ENCODE assay signal across 8 mouse cellular contexts in the genomic region with DNA sequence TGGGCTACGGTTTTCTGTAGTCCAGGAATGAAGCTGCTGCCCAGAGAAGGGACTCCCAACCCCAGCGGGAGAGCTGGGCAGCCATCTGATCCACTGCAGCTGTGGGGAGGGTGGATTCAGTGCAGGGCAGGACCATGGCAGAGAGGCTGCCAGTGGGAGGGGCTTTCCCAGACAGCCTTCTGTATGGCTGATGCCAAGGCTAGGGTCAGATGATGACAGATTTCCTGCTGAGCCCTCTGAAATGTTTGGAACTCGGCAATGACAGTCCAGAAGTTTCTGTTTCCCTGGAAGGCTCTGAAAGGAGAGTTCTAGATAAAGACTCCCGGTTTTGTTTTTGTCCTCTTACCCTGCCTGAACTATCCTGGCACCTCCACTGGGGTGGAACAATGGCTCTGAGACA. TPM values are rescaled to one million over a fixed set of nuclear protein-coding genes. Genes with fewer than 3 reads are reported as not detected.
DNase-seq lines count a peak whose midpoint lies in the region; ATAC-seq and TF ChIP-seq lines count a peak whose summit lies in the region.

No protein-coding gene starts in this region.

- H3K9me3 ChIP-seq in G1E (replicated peaks): peaks cover 6% of the 10 kb centered on the region
- 0 out of 2 replicates have a peak, but pooled peaks cover 2% of the 10 kb centered on the region for H3K9me3 ChIP-seq in heart, embryonic 16.5 days (replicated peaks; ENCODE audit: control insufficient read depth, low read length)
- peaks cover 7% of the 10 kb centered on the region for H3K9me3 ChIP-seq in limb, embryonic 13.5 days

- H3K9ac ChIP-seq in heart, embryonic 16.5 days (ENCODE audit: low read length): peak overlapping the region; percentile 71
- no peak overlapping the region for H3K9ac ChIP-seq in limb, embryonic 13.5 days

- H3K4me3 ChIP-seq in G1E (ENCODE audit: low read depth, low read length): peak overlapping the region; percentile 67; the same call in 1 of the 2 replicates
- peak overlapping the region; percentile 2 for H3K4me3 ChIP-seq in heart, embryonic 16.5 days (ENCODE audit: low read length)
- no peak overlapping the region for H3K4me3 ChIP-seq in limb, embryonic 13.5 days

- H3K27ac ChIP-seq in heart, embryonic 16.5 days (ENCODE audit: low read length): peak overlapping the region; percentile 96
- H3K27ac ChIP-seq in limb, embryonic 13.5 days: peak overlapping the region; percentile 28; the same call in 1 of the 2 replicates

- no peak for TF ChIP-seq CTCF in G1E (IDR thresholded peaks at IDR 0.05; ENCODE audit: low read depth, low read length)

- DNase-seq in cerebellum, adult 11 months: peak; percentile 12
- peak; percentile 57 for DNase-seq in G1E (ENCODE audit: low spot score)
- DNase-seq in cerebellum, postnatal 14 days: peak; percentile 37 to 48
- DNase-seq in retina, postnatal 1 day: peak; percentile 50
- no peak for DNase-seq in right cerebral cortex, postnatal 36 days (ENCODE audit: low spot score in 2 of 2)

- no peak for ATAC-seq in cerebellum, adult (ENCODE audit: insufficient number of reproducible peaks, low FRiP score, low TSS enrichment)
- no peak for ATAC-seq in G1E (ENCODE audit: extremely low read depth, insufficient number of reproducible peaks, low FRiP score, poor library complexity, severe bottlenecking)
- ATAC-seq in heart, embryonic 16.5 days (replicated peaks; ENCODE audit: extremely low read depth, insufficient read depth, low FRiP score): peak; percentile 73
- no peak for ATAC-seq in limb, embryonic 13.5 days (ENCODE audit: low FRiP score, low read depth)

- peaks cover 32% of the 10 kb centered on the region for H3K36me3 ChIP-seq in G1E (replicated peaks)
- peaks cover 12% of the 10 kb centered on the region for H3K36me3 ChIP-seq in heart, embryonic 16.5 days (ENCODE audit: control insufficient read depth, insufficient read depth)
- H3K36me3 ChIP-seq in limb, embryonic 13.5 days: peaks cover 34% of the 10 kb centered on the region

- peak overlapping the region; percentile 57 for H3K4me2 ChIP-seq in heart, embryonic 16.5 days (ENCODE audit: low read depth, low read length)
- no peak overlapping the region for H3K4me2 ChIP-seq in limb, embryonic 13.5 days (replicated peaks)

- no peaks in the 10 kb centered on the region for H3K27me3 ChIP-seq in G1E (ENCODE audit: insufficient read depth, low read length)
- no peaks in the 10 kb centered on the region for H3K27me3 ChIP-seq in heart, embryonic 16.5 days (ENCODE audit: control insufficient read depth, insufficient read depth, low read length)
- H3K27me3 ChIP-seq in limb, embryonic 13.5 days: no peaks in the 10 kb centered on the region

- WGBS in heart, embryonic 16.5 days: 14% methylated on average over 4 of the region's 4 CpGs
- WGBS in limb, embryonic 13.5 days: 43% methylated on average over 4 of the region's 4 CpGs

- peaks cover 74% of the 10 kb centered on the region for H3K4me1 ChIP-seq in G1E (ENCODE audit: insufficient read depth, low read depth, low read length)
- H3K4me1 ChIP-seq in heart, embryonic 16.5 days (ENCODE audit: control insufficient read depth, insufficient read depth, low read length): peaks cover 48% of the 10 kb centered on the region
- peaks cover 17% of the 10 kb centered on the region for H3K4me1 ChIP-seq in limb, embryonic 13.5 days

RNA-seq across cellular contexts. Expression of gene Clic4, which starts 40.1 kb away (rescaled TPM):
- 172 and 176 TPM in 2 replicates for total RNA-seq in G1E (2014; fragmentation: Nextera tagmentation)
- 115 and 125 TPM in 2 replicates for total RNA-seq in G1E (2017)
- 37.3 and 38.1 TPM in 2 replicates for polyA plus RNA-seq in G1E (2012)
- 289 and 296 TPM in 2 replicates for polyA plus RNA-seq in heart, embryonic 16.5 days (2015; fragmentation: Nextera tagmentation; extraction: Ambion mirVana)
- polyA plus RNA-seq in limb, embryonic 13.5 days (2015; fragmentation: Nextera tagmentation; extraction: Ambion mirVana): 137 and 146 TPM in 2 replicates

RNA-seq across cellular contexts. Expression of gene Srrm1, which starts 40.4 kb away (rescaled TPM):
- total RNA-seq in G1E (2014; fragmentation: Nextera tagmentation) (565 and 602 TPM in 2 replicates), G1E (2017) (76.2 and 98.8 TPM in 2 replicates)
- 612 and 700 TPM in 2 replicates for polyA plus RNA-seq in G1E (2012)
- 134 and 145 TPM in 2 replicates for polyA plus RNA-seq in heart, embryonic 16.5 days (2015; fragmentation: Nextera tagmentation; extraction: Ambion mirVana)
- 295 and 303 TPM in 2 replicates for polyA plus RNA-seq in limb, embryonic 13.5 days (2015; fragmentation: Nextera tagmentation; extraction: Ambion mirVana)

Comparison
In these comparisons a context has a peak if more than half of its experiments do, and no peak if none do; other contexts are left out.
1. DNase-seq: peak in cerebellum, adult 11 months (single experiment), G1E (single experiment), cerebellum, postnatal 14 days (2 of 2) and retina, postnatal 1 day (single experiment); none in right cerebral cortex, postnatal 36 days (0 of 2).